8 mouse cellular contexts compared by ENCODE assay signal in the genomic region with DNA sequence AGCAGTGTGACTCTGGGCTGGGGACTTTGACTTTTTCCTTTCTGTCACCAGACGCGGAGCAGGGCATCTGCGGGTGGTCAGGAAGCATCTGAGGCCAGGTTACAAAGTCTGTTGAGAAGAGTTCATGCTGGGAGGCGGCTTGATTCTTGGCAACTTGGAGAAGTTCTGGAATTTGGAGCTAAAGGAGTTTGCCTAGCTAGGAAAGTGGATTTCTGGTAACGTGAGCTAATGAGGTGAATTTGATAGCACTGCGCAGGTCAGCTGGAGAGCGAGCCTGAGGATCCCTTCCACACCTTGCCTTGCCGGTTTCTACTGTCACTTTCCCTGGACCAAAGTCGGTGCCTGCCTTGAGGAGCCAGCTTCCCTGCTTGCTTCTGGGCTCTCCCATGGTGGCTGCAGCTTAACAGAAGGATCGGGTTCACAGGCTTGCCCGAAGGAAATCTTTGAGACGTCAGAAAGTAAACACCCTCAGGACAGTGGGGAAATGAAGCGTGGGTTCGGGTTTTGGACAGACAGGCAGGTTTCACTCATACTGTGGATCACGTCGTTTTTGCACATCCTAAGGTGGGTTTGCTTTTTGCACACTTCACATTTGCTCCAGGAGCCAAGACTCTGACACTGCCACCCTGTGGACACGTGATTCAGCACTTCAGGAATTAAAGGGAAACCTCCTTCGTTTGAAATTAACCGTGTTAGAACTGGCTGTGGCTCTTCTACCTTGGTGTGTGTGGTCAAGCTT. TPM values are rescaled to one million over a fixed set of nuclear protein-coding genes. Genes with fewer than 3 reads are reported as not detected.
DNase-seq lines count a peak whose midpoint lies in the region; ATAC-seq lines count a peak whose summit lies in the region.

No protein-coding gene starts in this region.

- no peaks in the 10 kb centered on the region for H3K9me3 ChIP-seq in embryonic facial prominence, embryonic 13.5 days
- H3K9me3 ChIP-seq in midbrain, embryonic 11.5 days (ENCODE audit: control insufficient read depth, low read length), result no peaks in the 10 kb centered on the region

- DNase-seq in cerebellum, postnatal 4 days (ENCODE audit: low spot score in 2 of 2), result no peak
- DNase-seq in adipocyte (ENCODE audit: low spot score), result peak; percentile 48
- DNase-seq in left cerebral cortex, postnatal 36 days (ENCODE audit: low spot score in 2 of 2), result peak; percentile 46 to 53
- peak; percentile 92 for DNase-seq in midbrain, embryonic 11.5 days (ENCODE audit: low spot score, missing footprints)
- DNase-seq in telencephalon, adult 2 months (ENCODE audit: low read depth, low spot score), result peak; percentile 55

- intact Hi-C loops in left cerebral cortex, postnatal 36 days (cut with DNase I), result loop anchor here (10.0 kb wide), 1 partner anchor 728 kb away; no protein-coding TSS in a partner anchor

- no peaks in the 10 kb centered on the region for H3K27me3 ChIP-seq in embryonic facial prominence, embryonic 13.5 days
- H3K27me3 ChIP-seq in midbrain, embryonic 11.5 days (ENCODE audit: control insufficient read depth, insufficient read depth, low read length), result no peaks in the 10 kb centered on the region

- H3K4me1 ChIP-seq in embryonic facial prominence, embryonic 13.5 days, result peaks cover 40% of the 10 kb centered on the region
- peaks cover 14% of the 10 kb centered on the region for H3K4me1 ChIP-seq in midbrain, embryonic 11.5 days (ENCODE audit: control insufficient read depth, insufficient read depth, low read length)

- 5% methylated on average over 19 of the region's 19 CpGs for WGBS in embryonic facial prominence, embryonic 13.5 days
- WGBS in midbrain, embryonic 11.5 days, result 7% methylated on average over 19 of the region's 19 CpGs

- peak overlapping the region; percentile 37 for H3K4me3 ChIP-seq in embryonic facial prominence, embryonic 13.5 days
- H3K4me3 ChIP-seq in midbrain, embryonic 11.5 days (ENCODE audit: low read depth, low read length), result peak overlapping the region; percentile 19

- H3K36me3 ChIP-seq in embryonic facial prominence, embryonic 13.5 days, result peaks cover 5% of the 10 kb centered on the region; the same call in 1 of the 2 replicates
- H3K36me3 ChIP-seq in midbrain, embryonic 11.5 days (ENCODE audit: control insufficient read depth, insufficient read depth, low read length), result no peaks in the 10 kb centered on the region

- H3K4me2 ChIP-seq in embryonic facial prominence, embryonic 13.5 days, result peak overlapping the region; percentile 64
- H3K4me2 ChIP-seq in midbrain, embryonic 11.5 days, result peak overlapping the region; percentile 50

- H3K27ac ChIP-seq in embryonic facial prominence, embryonic 13.5 days, result peak overlapping the region; percentile 66
- H3K27ac ChIP-seq in midbrain, embryonic 11.5 days (ENCODE audit: low read depth, low read length), result no peak overlapping the region

- peak; percentile 73 for ATAC-seq in cerebellum, adult (ENCODE audit: insufficient number of reproducible peaks, low FRiP score, low TSS enrichment)
- ATAC-seq in embryonic facial prominence, embryonic 13.5 days (ENCODE audit: insufficient number of reproducible peaks, insufficient read depth, low FRiP score, low TSS enrichment, low read depth), result peak; percentile 23; the same call in 1 of the 2 replicates
- ATAC-seq in hematopoietic stem cell, adult 5-6 weeks (replicated peaks in 1 of 2; ENCODE audit: insufficient read depth in 1 of 2, low FRiP score in 2 of 2, low TSS enrichment in 1 of 2, low read depth in 1 of 2, poor library complexity in 2 of 2, severe bottlenecking in 2 of 2), result peak; percentile 38 to 52; a peak in 2 of 4 replicates
- ATAC-seq in midbrain, embryonic 11.5 days (ENCODE audit: low FRiP score), result peak; percentile 28; the same call in 1 of the 2 replicates

- H3K9ac ChIP-seq in embryonic facial prominence, embryonic 13.5 days, result peak overlapping the region; percentile 62
- peak overlapping the region; percentile 42; the same call in 1 of the 2 replicates for H3K9ac ChIP-seq in midbrain, embryonic 11.5 days (ENCODE audit: low read length)

RNA-seq across cellular contexts. Expression of a gene that starts 5.8 kb away (rescaled TPM):
- polyA plus RNA-seq in embryonic facial prominence, embryonic 13.5 days (2015; fragmentation: Nextera tagmentation; extraction: Ambion mirVana), result 53.6 and 54.2 TPM in 2 replicates
- 67.9 and 89.1 TPM in 2 replicates for total RNA-seq in hematopoietic stem cell, adult 5-6 weeks (2017)
- total RNA-seq in left cerebral cortex, postnatal 36 days (2021), result 10 to 100 TPM; 48.2 to 51.7 TPM
- polyA plus RNA-seq in midbrain, embryonic 11.5 days (2014; fragmentation: Nextera tagmentation; extraction: Ambion mirVana), result 61.1 and 62.4 TPM in 2 replicates

RNA-seq across cellular contexts. Expression of a gene that starts 6.2 kb away (rescaled TPM):
- 12.9 and 13.1 TPM in 2 replicates for polyA plus RNA-seq in embryonic facial prominence, embryonic 13.5 days (2015; fragmentation: Nextera tagmentation; extraction: Ambion mirVana)
- total RNA-seq in hematopoietic stem cell, adult 5-6 weeks (2017), result 323 and 335 TPM in 2 replicates
- total RNA-seq in left cerebral cortex, postnatal 36 days (2021), result 1 to 10 TPM; 4.1 to 4.8 TPM
- 5.9 and 8.3 TPM in 2 replicates for polyA plus RNA-seq in midbrain, embryonic 11.5 days (2014; fragmentation: Nextera tagmentation; extraction: Ambion mirVana)

RNA-seq across cellular contexts. Expression of a gene that starts 35.5 kb away (rescaled TPM):
- polyA plus RNA-seq in embryonic facial prominence, embryonic 13.5 days (2015; fragmentation: Nextera tagmentation; extraction: Ambion mirVana), result 2.6 and 3.1 TPM in 2 replicates
- total RNA-seq in hematopoietic stem cell, adult 5-6 weeks (2017), result 3.5 and 3.6 TPM in 2 replicates
- total RNA-seq in left cerebral cortex, postnatal 36 days (2021), result 1 to 10 TPM; 1.0 to 1.4 TPM
- 4.6 and 5.1 TPM in 2 replicates for polyA plus RNA-seq in midbrain, embryonic 11.5 days (2014; fragmentation: Nextera tagmentation; extraction: Ambion mirVana)

Comparison
In these comparisons a context has a peak if more than half of its experiments do, and no peak if none do; other contexts are left out.
1. ATAC-seq: peak in every context shown above with its lines; median percentile 73 in cerebellum, adult; 45 in hematopoietic stem cell, adult 5-6 weeks; 28 in midbrain, embryonic 11.5 days; 23 in embryonic facial prominence, embryonic 13.5 days.
2. DNase-seq: peak in adipocyte (single experiment), left cerebral cortex, postnatal 36 days (2 of 2), midbrain, embryonic 11.5 days (single experiment) and telencephalon, adult 2 months (single experiment); none in cerebellum, postnatal 4 days (0 of 2).
3. RNA of a gene that starts 6.2 kb away (total RNA-seq): 323 to 335 TPM in hematopoietic stem cell, adult 5-6 weeks; 4.1 to 4.8 TPM in left cerebral cortex, postnatal 36 days; every median in the first group is over 10 times any median in the second.